Mouse (Mus musculus) limb, embryonic 12.5 days (tissue): ENCODE results near the gene Mier3. TPM values are rescaled to one million over a fixed set of nuclear protein-coding genes. Genes with fewer than 3 reads are reported as not detected.

Experiments
- ATAC-seq: fragments of 200-750 bp; cut with Nextera tagmentation; 2 replicates; pipeline ENCODE4 v1.8.0; 2017; ENCODE audit warnings: low read depth, moderate TSS enrichment; ENCODE audit not compliant: insufficient number of reproducible peaks, insufficient read depth, low FRiP score, low TSS enrichment
- H3K27ac ChIP-seq: fragments of 300-500 bp; sonication (generic); 2 replicates; pipeline ENCODE4 v1.5.1; 2016; ENCODE audit warnings: mild to moderate bottlenecking, moderate library complexity
- H3K27me3 ChIP-seq: fragments of 300-500 bp; sonication (generic); 2 replicates; pipeline ENCODE4 v1.6.1; 2016; ENCODE audit warnings: mild to moderate bottlenecking, moderate library complexity
- H3K36me3 ChIP-seq: fragments of 300-500 bp; sonication (generic); 2 replicates; pipeline ENCODE4 v1.6.1; 2016; ENCODE audit warnings: mild to moderate bottlenecking, moderate library complexity
- H3K4me1 ChIP-seq: fragments of 300-500 bp; sonication (generic); replicated peaks from 2 replicates; pipeline ENCODE4 v1.6.1; 2016
- H3K4me2 ChIP-seq: fragments of 300-500 bp; sonication (generic); 2 replicates; pipeline ENCODE4 v1.6.1; 2016; ENCODE audit warnings: mild to moderate bottlenecking, moderate library complexity
- H3K4me3 ChIP-seq: fragments of 300-500 bp; sonication (generic); replicated peaks from 2 replicates; pipeline ENCODE4 v1.5.1; 2016; ENCODE audit warnings: mild to moderate bottlenecking
- H3K9ac ChIP-seq: fragments of 300-500 bp; sonication (generic); replicated peaks from 2 replicates; pipeline ENCODE4 v1.6.1; 2016; ENCODE audit warnings: mild to moderate bottlenecking, moderate library complexity
- H3K9me3 ChIP-seq: fragments of 300-500 bp; sonication (generic); 2 replicates; pipeline ENCODE4 v1.6.1; 2016; ENCODE audit warnings: mild to moderate bottlenecking, moderate library complexity
- WGBS: fragments of 180-500 bp; shearing (Covaris S2); methylation state at CpG from one replicate; pipeline ENCODE4 v1.1.7; 2016; 5-methylcytosine and 5-hydroxymethylcytosine counted together
- polyA plus RNA-seq: library from polyadenylated mRNA; unstranded; fragments of >200 nt; fragmentation: Nextera tagmentation; extraction: Ambion mirVana; gene quantifications from 2 replicates; pipeline ENCODE4 v1.2.1, GENCODE M21; 2016

The Mier3 gene
- polyA plus RNA-seq, result 27.1 and 30.0 TPM in 2 replicates

GRCm38 (mm10) chr13:111680679-111681078, at the start of gene Mier3:
Gene Mier3 (plus strand): TSS chr13:111680979.
- no peaks in the 10 kb centered on the region for H3K36me3 ChIP-seq
- no peak within 1 kb of the TSS for H3K27ac ChIP-seq
- H3K4me2 ChIP-seq, result no peak within 1 kb of the TSS
- WGBS, result 82% methylated on average over 4 of the region's 4 CpGs
- H3K27me3 ChIP-seq, result no peaks in the 10 kb centered on the region
- H3K9me3 ChIP-seq, result no peaks in the 10 kb centered on the region
- no peaks in the 10 kb centered on the region for H3K4me1 ChIP-seq
- ATAC-seq, result no peak
- H3K4me3 ChIP-seq, result no peak within 1 kb of the TSS
- H3K9ac ChIP-seq, result no peak within 1 kb of the TSS

GRCm38 (mm10) chr13:111634163-111635160, 46.3 kb upstream of the Mier3 start:
- H3K9me3 ChIP-seq, result no peaks in the 10 kb centered on the region; the same call in 1 of the 2 replicates
- H3K4me1 ChIP-seq, result no peaks in the 10 kb centered on the region
- no peaks in the 10 kb centered on the region for H3K27me3 ChIP-seq
- no peak overlapping the region for H3K27ac ChIP-seq
- H3K9ac ChIP-seq, result no peak overlapping the region
- no peak overlapping the region for H3K4me3 ChIP-seq
- no peaks in the 10 kb centered on the region for H3K36me3 ChIP-seq
- 89% methylated on average over 16 of the region's 16 CpGs for WGBS
- H3K4me2 ChIP-seq, result no peak overlapping the region
- ATAC-seq, result no peak

GRCm38 (mm10) chr13:111640319-111640718, 40.5 kb upstream of the Mier3 start:
- H3K9me3 ChIP-seq, result no peaks in the 10 kb centered on the region; the same call in 1 of the 2 replicates
- H3K9ac ChIP-seq, result no peak overlapping the region
- WGBS, result 90% methylated on average over 6 of the region's 6 CpGs
- no peak overlapping the region for H3K4me2 ChIP-seq
- no peaks in the 10 kb centered on the region for H3K36me3 ChIP-seq
- no peaks in the 10 kb centered on the region for H3K4me1 ChIP-seq
- no peak for ATAC-seq
- no peak overlapping the region for H3K27ac ChIP-seq
- no peaks in the 10 kb centered on the region for H3K27me3 ChIP-seq
- no peak overlapping the region for H3K4me3 ChIP-seq

- Histone ChIP-seq H3K4me3 (no peak overlapping the region), H3K36me3 (no peaks in the 10 kb centered on the region), H3K27ac (no peak overlapping the region), H3K4me1 (no peaks in the 10 kb centered on the region), H3K4me2 (no peak overlapping the region), H3K9ac (no peak overlapping the region), H3K27me3 (no peaks in the 10 kb centered on the region), H3K9me3 (no peaks in the 10 kb centered on the region)
- 79% methylated on average over 2 of the region's 2 CpGs for WGBS
- ATAC-seq, result no peak
These were observed 37.1 kb upstream of the Mier3 start for GRCm38 (mm10) chr13:111643636-111644035.

DNA sequence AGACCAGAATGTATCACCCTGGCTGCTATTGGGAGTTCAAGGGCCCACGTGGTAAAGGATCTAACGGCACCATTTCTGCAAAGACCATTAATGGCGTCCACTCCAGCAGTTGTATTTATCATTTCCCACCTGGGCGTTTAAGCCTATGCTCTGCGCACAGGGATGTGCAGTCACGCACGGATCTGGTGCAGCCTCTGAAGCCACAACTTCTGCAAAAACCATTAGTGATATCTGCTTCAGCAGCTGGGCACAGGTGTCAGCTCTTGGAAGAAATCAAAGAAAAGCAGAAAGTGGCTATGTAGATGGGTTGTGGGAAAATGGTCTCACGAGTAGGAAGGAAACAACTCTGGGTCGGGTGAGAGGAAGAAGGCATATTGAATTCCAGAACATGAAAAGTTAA, 34.6 kb upstream of the Mier3 start:
- WGBS, result 74% methylated on average over 9 of the region's 9 CpGs
- Histone ChIP-seq H3K9me3 (peaks cover 3% of the 10 kb centered on the region; the same call in 1 of the 2 replicates), H3K4me1 (no peaks in the 10 kb centered on the region), H3K27ac (no peak overlapping the region), H3K36me3 (no peaks in the 10 kb centered on the region), H3K27me3 (no peaks in the 10 kb centered on the region), H3K9ac (no peak overlapping the region), H3K4me2 (no peak overlapping the region), H3K4me3 (no peak overlapping the region)
- no peak for ATAC-seq

DNA sequence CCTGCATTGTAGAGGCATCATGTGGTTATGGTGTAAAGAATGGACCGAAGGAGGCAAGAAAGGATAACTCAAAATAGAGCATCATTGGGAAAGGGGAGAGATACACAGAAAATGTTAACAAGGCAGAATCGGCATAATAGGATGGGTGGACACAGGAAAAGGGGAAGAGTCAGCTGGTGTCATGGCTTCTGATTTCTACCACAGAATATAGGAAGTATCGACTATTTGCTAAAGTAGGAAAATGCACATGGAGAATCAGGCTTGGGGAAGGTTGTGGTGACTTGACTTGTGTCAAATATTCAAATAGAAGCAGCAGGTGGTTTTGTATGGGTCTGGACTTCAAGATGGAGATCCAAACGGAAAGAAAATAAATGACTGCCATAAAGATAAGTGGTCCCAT, 33.5 kb upstream of the Mier3 start:
- no peak for ATAC-seq
- Histone ChIP-seq H3K9me3 (peaks cover 3% of the 10 kb centered on the region; the same call in 1 of the 2 replicates), H3K27me3 (no peaks in the 10 kb centered on the region), H3K9ac (no peak overlapping the region), H3K4me2 (no peak overlapping the region), H3K36me3 (no peaks in the 10 kb centered on the region), H3K27ac (no peak overlapping the region), H3K4me3 (no peak overlapping the region), H3K4me1 (no peaks in the 10 kb centered on the region)
- 84% methylated on average over 4 of the region's 4 CpGs for WGBS

GRCm38 (mm10) chr13:111651020-111651419, 29.8 kb upstream of the Mier3 start:
- Histone ChIP-seq H3K27me3 (no peaks in the 10 kb centered on the region), H3K9ac (no peak overlapping the region), H3K4me1 (no peaks in the 10 kb centered on the region), H3K4me3 (no peak overlapping the region), H3K9me3 (peaks cover 3% of the 10 kb centered on the region; the same call in 1 of the 2 replicates), H3K4me2 (no peak overlapping the region), H3K36me3 (no peaks in the 10 kb centered on the region), H3K27ac (no peak overlapping the region)
- no peak for ATAC-seq
- 81% methylated on average over 6 of the region's 6 CpGs for WGBS

GRCm38 (mm10) chr13:111655273-111655672, 25.5 kb upstream of the Mier3 start:
- no peaks in the 10 kb centered on the region for H3K36me3 ChIP-seq
- no peak for ATAC-seq
- no peak overlapping the region for H3K27ac ChIP-seq
- H3K4me2 ChIP-seq, result no peak overlapping the region
- no peaks in the 10 kb centered on the region for H3K27me3 ChIP-seq
- no peak overlapping the region for H3K9ac ChIP-seq
- H3K4me1 ChIP-seq, result peaks cover 19% of the 10 kb centered on the region
- no peaks in the 10 kb centered on the region for H3K9me3 ChIP-seq
- H3K4me3 ChIP-seq, result no peak overlapping the region
- WGBS, result 89% methylated on average over 4 of the region's 4 CpGs

DNA sequence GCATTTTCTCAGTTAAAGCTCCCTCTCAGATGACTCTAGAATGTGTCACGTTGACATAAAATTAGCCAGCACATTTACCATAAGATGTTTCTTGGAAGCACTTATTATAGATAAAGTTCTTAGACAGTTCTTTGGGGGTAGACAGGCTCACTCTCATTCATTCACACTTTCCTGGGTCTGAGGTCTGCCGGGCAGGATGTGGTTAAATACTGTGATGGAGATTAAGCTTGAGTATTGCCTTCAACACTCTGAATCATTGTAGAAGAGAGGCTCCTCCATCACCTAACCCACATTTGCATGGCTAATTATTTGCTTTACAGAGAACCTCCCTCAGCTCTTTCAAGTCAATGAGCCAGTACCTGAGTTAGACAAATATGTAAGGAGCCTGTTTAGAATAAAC, 24.9 kb upstream of the Mier3 start:
- Histone ChIP-seq H3K4me3 (no peak overlapping the region), H3K9ac (no peak overlapping the region), H3K27me3 (no peaks in the 10 kb centered on the region), H3K4me2 (no peak overlapping the region), H3K9me3 (no peaks in the 10 kb centered on the region), H3K4me1 (peaks cover 19% of the 10 kb centered on the region), H3K36me3 (no peaks in the 10 kb centered on the region), H3K27ac (no peak overlapping the region)
- ATAC-seq, result no peak
- 86% methylated on average over 2 of the region's 2 CpGs for WGBS

- H3K4me1 ChIP-seq, result peaks cover 19% of the 10 kb centered on the region
These were observed 24.5 kb upstream of the Mier3 start for GRCm38 (mm10) chr13:111656309-111656708.

DNA sequence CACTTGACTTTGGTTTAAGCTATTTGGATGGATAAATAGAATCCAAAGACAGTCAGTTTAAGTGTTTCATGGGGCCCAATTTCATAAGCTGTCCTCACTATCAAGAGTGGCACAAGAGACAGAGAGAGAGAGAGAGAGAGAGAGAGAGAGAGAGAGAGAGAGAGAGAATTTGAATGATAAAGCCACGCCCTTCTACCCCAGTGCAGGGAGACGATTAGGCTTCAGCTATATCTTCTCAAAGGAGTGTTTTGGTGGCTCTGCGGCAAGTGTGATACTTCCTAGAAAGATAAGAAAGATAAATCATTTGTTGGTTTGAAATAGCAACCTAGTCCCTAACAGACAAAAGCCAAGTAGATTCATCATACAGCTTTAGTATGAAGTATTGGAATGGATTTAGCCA, 24.0 kb upstream of the Mier3 start:
- no peaks in the 10 kb centered on the region for H3K27me3 ChIP-seq

More at GRCm38 (mm10) chr13:111656309-111656708, 24.5 kb upstream of the Mier3 start:
- no peaks in the 10 kb centered on the region for H3K36me3 ChIP-seq
- H3K9ac ChIP-seq, result no peak overlapping the region
- no peaks in the 10 kb centered on the region for H3K9me3 ChIP-seq
- H3K4me2 ChIP-seq, result no peak overlapping the region
- H3K27me3 ChIP-seq, result no peaks in the 10 kb centered on the region
- no peak overlapping the region for H3K4me3 ChIP-seq
- no peak for ATAC-seq
- 78% methylated on average over 10 of the region's 10 CpGs for WGBS
- no peak overlapping the region for H3K27ac ChIP-seq

More for the DNA sequence above, 24.0 kb upstream of the Mier3 start:
- Histone ChIP-seq H3K4me2 (no peak overlapping the region), H3K4me3 (no peak overlapping the region), H3K4me1 (peaks cover 19% of the 10 kb centered on the region), H3K9ac (no peak overlapping the region), H3K9me3 (no peaks in the 10 kb centered on the region), H3K27ac (no peak overlapping the region), H3K36me3 (no peaks in the 10 kb centered on the region)
- ATAC-seq, result no peak
- 79% methylated on average over 3 of the region's 3 CpGs for WGBS
